Mouse (Mus musculus) ES-Bruce4 (cell line): Measurements from ENCODE around the gene Ptchd4.

Source experiments
- CTCF ChIP-seq: IDR thresholded peaks from one replicate; pipeline ENCODE4 v1.8.1; 2011; ENCODE audit warnings: low read depth, low read length
- POLR2A ChIP-seq: IDR thresholded peaks from one replicate; pipeline ENCODE4 v1.8.1; 2011; ENCODE audit warnings: low read length; ENCODE audit not compliant: insufficient read depth

GRCm38 (mm10) chr17:42462726-42463125 is 147.0 kb downstream of the Ptchd4 start:
- TF ChIP-seq CTCF: no peak
- no peak for TF ChIP-seq POLR2A
